Mouse (Mus musculus): Measurements from ENCODE around the gene Pde1c. TPM values are rescaled to one million over a fixed set of nuclear protein-coding genes. Genes with fewer than 3 reads are reported as not detected.

The Pde1c gene
- polyA plus RNA-seq, 1 experiment = 0.01 TPM

- no peaks in the 10 kb centered on the region for H3K27me3 ChIP-seq (ENCODE audit: control insufficient read depth)
- H3K9me3 ChIP-seq (ENCODE audit: control insufficient read depth, low read length) = no peaks in the 10 kb centered on the region
- no peak for TF ChIP-seq GATA1 (IDR thresholded peaks at IDR 0.05; ENCODE audit: low read length)
- TF ChIP-seq TAL1 (IDR thresholded peaks at IDR 0.05; ENCODE audit: low read length) = no peak
- H3K4me3 ChIP-seq (replicated peaks) = no peak overlapping the region
- no peaks in the 10 kb centered on the region for H3K36me3 ChIP-seq (ENCODE audit: control insufficient read depth)
- no peaks in the 10 kb centered on the region for H3K4me1 ChIP-seq (ENCODE audit: control insufficient read depth)
Observed at GRCm38 (mm10) chr6:56374180-56374579, 194.7 kb downstream of the Pde1c start.

GRCm38 (mm10) chr6:56373753-56374152, 195.2 kb downstream of the Pde1c start:
- TF ChIP-seq GATA1 (IDR thresholded peaks at IDR 0.05; ENCODE audit: low read length) (no peak), TAL1 (IDR thresholded peaks at IDR 0.05; ENCODE audit: low read length) (no peak)
- Histone ChIP-seq H3K4me3 (replicated peaks) (no peak overlapping the region), H3K9me3 (ENCODE audit: control insufficient read depth, low read length) (no peaks in the 10 kb centered on the region), H3K4me1 (ENCODE audit: control insufficient read depth) (no peaks in the 10 kb centered on the region), H3K27me3 (ENCODE audit: control insufficient read depth) (no peaks in the 10 kb centered on the region), H3K36me3 (ENCODE audit: control insufficient read depth) (no peaks in the 10 kb centered on the region)

GRCm38 (mm10) chr6:56373046-56373751, 195.7 kb downstream of the Pde1c start:
- TF ChIP-seq TAL1 (IDR thresholded peaks at IDR 0.05; ENCODE audit: low read length) (no peak), GATA1 (IDR thresholded peaks at IDR 0.05; ENCODE audit: low read length) (no peak)

GRCm38 (mm10) chr6:56369462-56369861, 199.4 kb downstream of the Pde1c start:
- Histone ChIP-seq H3K27me3 (ENCODE audit: control insufficient read depth) (no peaks in the 10 kb centered on the region), H3K4me1 (ENCODE audit: control insufficient read depth) (no peaks in the 10 kb centered on the region), H3K9me3 (ENCODE audit: control insufficient read depth, low read length) (no peaks in the 10 kb centered on the region), H3K4me3 (replicated peaks) (no peak overlapping the region), H3K36me3 (ENCODE audit: control insufficient read depth) (no peaks in the 10 kb centered on the region)
- TF ChIP-seq TAL1 (IDR thresholded peaks at IDR 0.05; ENCODE audit: low read length) = no peak

More at GRCm38 (mm10) chr6:56373046-56373751, 195.7 kb downstream of the Pde1c start:
- Histone ChIP-seq H3K27me3 (ENCODE audit: control insufficient read depth) (no peaks in the 10 kb centered on the region), H3K4me1 (ENCODE audit: control insufficient read depth) (no peaks in the 10 kb centered on the region), H3K9me3 (ENCODE audit: control insufficient read depth, low read length) (no peaks in the 10 kb centered on the region), H3K4me3 (replicated peaks) (no peak overlapping the region), H3K36me3 (ENCODE audit: control insufficient read depth) (no peaks in the 10 kb centered on the region)

- Histone ChIP-seq H3K27me3 (ENCODE audit: control insufficient read depth) (peaks cover 3% of the 10 kb centered on the region), H3K4me1 (ENCODE audit: control insufficient read depth) (no peaks in the 10 kb centered on the region), H3K9me3 (ENCODE audit: control insufficient read depth, low read length) (no peaks in the 10 kb centered on the region), H3K36me3 (ENCODE audit: control insufficient read depth) (no peaks in the 10 kb centered on the region), H3K4me3 (replicated peaks) (no peak overlapping the region)
- no peak for TF ChIP-seq TAL1 (IDR thresholded peaks at IDR 0.05; ENCODE audit: low read length)
- TF ChIP-seq GATA1 (IDR thresholded peaks at IDR 0.05; ENCODE audit: low read length) = no peak
Observed at GRCm38 (mm10) chr6:56368116-56368515, 200.8 kb downstream of the Pde1c start.

GRCm38 (mm10) chr6:56367257-56367656, 201.6 kb downstream of the Pde1c start:
- no peaks in the 10 kb centered on the region for H3K4me1 ChIP-seq (ENCODE audit: control insufficient read depth)
- TF ChIP-seq TAL1 (IDR thresholded peaks at IDR 0.05; ENCODE audit: low read length) (no peak), GATA1 (IDR thresholded peaks at IDR 0.05; ENCODE audit: low read length) (no peak)
- H3K27me3 ChIP-seq (ENCODE audit: control insufficient read depth) = peaks cover 7% of the 10 kb centered on the region
- no peaks in the 10 kb centered on the region for H3K9me3 ChIP-seq (ENCODE audit: control insufficient read depth, low read length)
- no peak overlapping the region for H3K4me3 ChIP-seq (replicated peaks)
- H3K36me3 ChIP-seq (ENCODE audit: control insufficient read depth) = no peaks in the 10 kb centered on the region

- no peaks in the 10 kb centered on the region for H3K9me3 ChIP-seq (ENCODE audit: control insufficient read depth, low read length)
- H3K4me1 ChIP-seq (ENCODE audit: control insufficient read depth) = no peaks in the 10 kb centered on the region
- H3K4me3 ChIP-seq (replicated peaks) = no peak overlapping the region
- H3K36me3 ChIP-seq (ENCODE audit: control insufficient read depth) = no peaks in the 10 kb centered on the region
- TF ChIP-seq TAL1 (IDR thresholded peaks at IDR 0.05; ENCODE audit: low read length) (no peak), GATA1 (IDR thresholded peaks at IDR 0.05; ENCODE audit: low read length) (no peak)
- peaks cover 27% of the 10 kb centered on the region for H3K27me3 ChIP-seq (ENCODE audit: control insufficient read depth)
Observed at GRCm38 (mm10) chr6:56362650-56363049, 206.3 kb downstream of the Pde1c start.

- peaks cover 27% of the 10 kb centered on the region for H3K27me3 ChIP-seq (ENCODE audit: control insufficient read depth)
- TF ChIP-seq TAL1 (IDR thresholded peaks at IDR 0.05; ENCODE audit: low read length) (no peak), GATA1 (IDR thresholded peaks at IDR 0.05; ENCODE audit: low read length) (no peak)
- H3K9me3 ChIP-seq (ENCODE audit: control insufficient read depth, low read length) = no peaks in the 10 kb centered on the region
- no peak overlapping the region for H3K4me3 ChIP-seq (replicated peaks)
- no peaks in the 10 kb centered on the region for H3K4me1 ChIP-seq (ENCODE audit: control insufficient read depth)
- no peaks in the 10 kb centered on the region for H3K36me3 ChIP-seq (ENCODE audit: control insufficient read depth)
Observed at GRCm38 (mm10) chr6:56362128-56362545, 206.8 kb downstream of the Pde1c start.

GRCm38 (mm10) chr6:56361348-56362127, 207.4 kb downstream of the Pde1c start:
- Histone ChIP-seq H3K4me1 (ENCODE audit: control insufficient read depth) (no peaks in the 10 kb centered on the region), H3K9me3 (ENCODE audit: control insufficient read depth, low read length) (no peaks in the 10 kb centered on the region), H3K4me3 (replicated peaks) (no peak overlapping the region), H3K27me3 (ENCODE audit: control insufficient read depth) (peaks cover 27% of the 10 kb centered on the region), H3K36me3 (ENCODE audit: control insufficient read depth) (no peaks in the 10 kb centered on the region)
- TF ChIP-seq TAL1 (IDR thresholded peaks at IDR 0.05; ENCODE audit: low read length) (no peak), GATA1 (IDR thresholded peaks at IDR 0.05; ENCODE audit: low read length) (no peak)
